Mouse (Mus musculus): ENCODE results near the gene Sidt1. TPM values are rescaled to one million over a fixed set of nuclear protein-coding genes. Genes with fewer than 3 reads are reported as not detected.

The Sidt1 gene
- polyA plus RNA-seq, 1 experiment: not detected

DNA sequence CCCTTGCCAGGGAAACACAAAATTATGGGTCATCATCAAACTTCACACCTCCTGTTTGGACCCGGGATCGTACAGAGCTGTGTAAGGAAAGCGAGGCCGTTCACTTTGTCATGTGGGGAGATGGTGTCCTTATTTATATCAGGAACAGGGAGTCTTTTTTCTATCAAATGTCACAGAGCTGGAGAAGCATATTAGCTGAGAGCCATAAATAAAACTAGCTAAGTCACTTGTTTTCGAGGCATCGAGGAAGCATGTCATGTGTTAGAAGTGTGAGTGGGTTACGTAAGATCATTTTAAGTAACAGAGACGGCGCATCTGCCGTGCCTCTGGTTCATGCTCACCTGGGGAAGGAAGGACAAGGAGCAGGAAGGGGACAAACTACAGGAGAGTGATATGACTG lies 83.0 kb downstream of the Sidt1 start:
- H3K36me3 ChIP-seq (ENCODE audit: control insufficient read depth, insufficient read depth, low read length, poor library complexity, severe bottlenecking): no peaks in the 10 kb centered on the region
- no peak for TF ChIP-seq CTCF (IDR thresholded peaks at IDR 0.05; ENCODE audit: low read depth, low read length)
- TF ChIP-seq EP300 (IDR thresholded peaks at IDR 0.05; ENCODE audit: insufficient read depth, low read depth, low read length): no peak
- no peak for TF ChIP-seq POLR2A (IDR thresholded peaks at IDR 0.05; ENCODE audit: insufficient read depth, low read length)
- H3K4me3 ChIP-seq (ENCODE audit: low read depth, low read length): no peak overlapping the region
- H3K27ac ChIP-seq (ENCODE audit: insufficient read depth, low read length): no peak overlapping the region
- no peak overlapping the region for H3K9ac ChIP-seq (ENCODE audit: low read depth, poor library complexity, severe bottlenecking)
- H3K27me3 ChIP-seq (ENCODE audit: control insufficient read depth, insufficient read depth, low read length, poor library complexity, severe bottlenecking): no peaks in the 10 kb centered on the region; the same call in 1 of the 2 replicates
- H3K9me3 ChIP-seq (replicated peaks; ENCODE audit: control insufficient read depth, insufficient read depth, low read length, poor library complexity, severe bottlenecking): no peaks in the 10 kb centered on the region; the same call in 1 of the 2 replicates
- no peaks in the 10 kb centered on the region for H3K4me1 ChIP-seq (ENCODE audit: control insufficient read depth, insufficient read depth, low read length)

DNA sequence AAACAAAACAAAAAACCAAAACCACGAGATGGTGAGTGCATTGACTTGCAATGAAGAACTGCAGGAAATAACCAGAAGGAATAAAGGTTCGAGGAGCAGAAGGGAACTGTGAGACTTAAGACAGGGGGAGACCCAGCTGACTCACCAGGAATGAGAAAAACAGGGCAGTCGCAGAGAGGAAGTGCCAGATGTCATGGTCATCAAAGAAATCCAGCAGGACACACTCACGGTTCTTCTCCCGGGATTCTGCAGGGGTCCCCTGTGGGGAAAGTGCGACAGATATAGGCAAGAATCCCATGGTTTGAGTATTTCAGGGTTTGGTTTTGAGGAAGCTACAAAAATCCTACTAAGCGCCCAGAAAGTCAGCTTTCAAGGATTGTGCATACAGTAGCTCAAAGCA lies 89.7 kb downstream of the Sidt1 start:
- Histone ChIP-seq H3K9me3 (replicated peaks; ENCODE audit: control insufficient read depth, insufficient read depth, low read length, poor library complexity, severe bottlenecking) (no peaks in the 10 kb centered on the region; the same call in 1 of the 2 replicates), H3K27me3 (ENCODE audit: control insufficient read depth, insufficient read depth, low read length, poor library complexity, severe bottlenecking) (no peaks in the 10 kb centered on the region), H3K27ac (ENCODE audit: insufficient read depth, low read length) (no peak overlapping the region), H3K9ac (ENCODE audit: low read depth, poor library complexity, severe bottlenecking) (no peak overlapping the region), H3K4me3 (ENCODE audit: low read depth, low read length) (no peak overlapping the region), H3K4me1 (ENCODE audit: control insufficient read depth, insufficient read depth, low read length) (no peaks in the 10 kb centered on the region), H3K36me3 (ENCODE audit: control insufficient read depth, insufficient read depth, low read length, poor library complexity, severe bottlenecking) (no peaks in the 10 kb centered on the region)
- TF ChIP-seq POLR2A (IDR thresholded peaks at IDR 0.05; ENCODE audit: insufficient read depth, low read length) (no peak), CTCF (IDR thresholded peaks at IDR 0.05; ENCODE audit: low read depth, low read length) (no peak), EP300 (IDR thresholded peaks at IDR 0.05; ENCODE audit: insufficient read depth, low read depth, low read length) (no peak)

DNA sequence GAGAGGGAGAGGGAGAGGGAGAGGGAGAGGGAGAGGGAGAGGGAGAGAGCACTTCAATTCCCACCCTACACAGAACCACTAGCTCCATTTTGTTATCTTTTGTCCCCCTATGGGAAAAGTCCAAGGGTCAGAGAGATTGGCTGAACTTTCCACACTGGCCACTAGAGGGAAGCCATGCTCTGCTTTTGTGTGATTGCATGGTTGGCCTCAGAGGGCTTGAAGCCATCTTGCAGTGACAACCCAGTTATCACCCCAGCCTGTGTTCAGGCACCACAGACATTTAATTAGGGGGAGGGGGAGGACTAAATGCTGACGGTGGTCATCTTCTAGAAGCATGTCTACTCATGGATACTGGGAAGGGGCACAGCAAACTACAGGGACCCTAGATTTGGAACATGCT lies 90.4 kb downstream of the Sidt1 start:
- Histone ChIP-seq H3K4me1 (ENCODE audit: control insufficient read depth, insufficient read depth, low read length) (no peaks in the 10 kb centered on the region), H3K36me3 (ENCODE audit: control insufficient read depth, insufficient read depth, low read length, poor library complexity, severe bottlenecking) (no peaks in the 10 kb centered on the region), H3K9ac (ENCODE audit: low read depth, poor library complexity, severe bottlenecking) (no peak overlapping the region), H3K27ac (ENCODE audit: insufficient read depth, low read length) (no peak overlapping the region), H3K4me3 (ENCODE audit: low read depth, low read length) (no peak overlapping the region), H3K9me3 (replicated peaks; ENCODE audit: control insufficient read depth, insufficient read depth, low read length, poor library complexity, severe bottlenecking) (no peaks in the 10 kb centered on the region; the same call in 1 of the 2 replicates), H3K27me3 (ENCODE audit: control insufficient read depth, insufficient read depth, low read length, poor library complexity, severe bottlenecking) (no peaks in the 10 kb centered on the region)
- TF ChIP-seq EP300 (IDR thresholded peaks at IDR 0.05; ENCODE audit: insufficient read depth, low read depth, low read length) (no peak), CTCF (IDR thresholded peaks at IDR 0.05; ENCODE audit: low read depth, low read length) (peak; percentile 74), POLR2A (IDR thresholded peaks at IDR 0.05; ENCODE audit: insufficient read depth, low read length) (no peak)

DNA sequence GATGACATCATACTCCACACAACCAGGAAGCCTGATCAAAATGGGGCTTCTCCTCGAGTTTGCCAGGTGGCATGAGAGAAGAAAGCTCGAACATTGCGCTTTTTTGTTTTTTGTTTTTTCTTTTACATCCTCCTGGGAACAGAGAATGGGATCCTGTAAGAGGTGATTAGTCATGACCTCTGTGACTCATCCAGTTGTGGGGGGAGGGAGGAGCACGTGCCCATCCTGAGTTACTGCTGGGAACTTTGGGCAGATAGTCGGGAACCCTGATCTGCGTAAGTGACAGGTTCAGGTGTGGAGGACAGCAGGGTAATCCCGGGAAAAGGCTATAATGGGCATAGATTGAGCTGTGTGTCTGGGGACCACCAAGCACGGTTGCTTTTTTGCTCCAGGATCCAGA lies 92.6 kb downstream of the Sidt1 start:
- Histone ChIP-seq H3K36me3 (ENCODE audit: control insufficient read depth, insufficient read depth, low read length, poor library complexity, severe bottlenecking) (no peaks in the 10 kb centered on the region), H3K4me3 (ENCODE audit: low read depth, low read length) (no peak overlapping the region), H3K27ac (ENCODE audit: insufficient read depth, low read length) (no peak overlapping the region), H3K27me3 (ENCODE audit: control insufficient read depth, insufficient read depth, low read length, poor library complexity, severe bottlenecking) (no peaks in the 10 kb centered on the region), H3K9ac (ENCODE audit: low read depth, poor library complexity, severe bottlenecking) (no peak overlapping the region), H3K9me3 (replicated peaks; ENCODE audit: control insufficient read depth, insufficient read depth, low read length, poor library complexity, severe bottlenecking) (no peaks in the 10 kb centered on the region), H3K4me1 (ENCODE audit: control insufficient read depth, insufficient read depth, low read length) (no peaks in the 10 kb centered on the region)
- TF ChIP-seq EP300 (IDR thresholded peaks at IDR 0.05; ENCODE audit: insufficient read depth, low read depth, low read length) (no peak), POLR2A (IDR thresholded peaks at IDR 0.05; ENCODE audit: insufficient read depth, low read length) (no peak), CTCF (IDR thresholded peaks at IDR 0.05; ENCODE audit: low read depth, low read length) (no peak)

DNA sequence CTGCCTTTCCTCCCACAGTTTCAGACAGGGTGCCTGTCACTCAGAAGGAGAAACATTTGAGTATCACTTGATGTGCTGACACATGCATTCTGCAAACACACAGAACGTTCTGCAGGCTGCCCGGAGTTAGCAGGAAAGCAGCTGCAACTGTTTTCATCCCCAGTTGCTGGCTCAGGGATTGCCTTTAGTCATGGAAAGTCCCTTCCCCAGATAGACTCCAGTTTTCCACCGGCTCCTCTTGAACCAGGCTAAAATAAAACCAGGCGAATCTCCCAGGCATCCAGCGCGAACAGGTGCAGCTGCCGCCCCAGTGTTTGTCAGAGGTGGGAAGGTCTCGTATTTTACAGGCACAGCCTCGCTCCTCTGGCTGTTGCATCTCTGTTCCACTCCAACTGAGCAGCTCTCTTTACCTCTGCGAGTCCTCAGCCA lies 94.1 kb downstream of the Sidt1 start:
- Histone ChIP-seq H3K36me3 (ENCODE audit: control insufficient read depth, insufficient read depth, low read length, poor library complexity, severe bottlenecking) (no peaks in the 10 kb centered on the region), H3K27me3 (ENCODE audit: control insufficient read depth, insufficient read depth, low read length, poor library complexity, severe bottlenecking) (no peaks in the 10 kb centered on the region), H3K4me1 (ENCODE audit: control insufficient read depth, insufficient read depth, low read length) (no peaks in the 10 kb centered on the region), H3K9me3 (replicated peaks; ENCODE audit: control insufficient read depth, insufficient read depth, low read length, poor library complexity, severe bottlenecking) (no peaks in the 10 kb centered on the region), H3K27ac (ENCODE audit: insufficient read depth, low read length) (no peak overlapping the region), H3K4me3 (ENCODE audit: low read depth, low read length) (no peak overlapping the region), H3K9ac (ENCODE audit: low read depth, poor library complexity, severe bottlenecking) (no peak overlapping the region)
- no peak for TF ChIP-seq CTCF (IDR thresholded peaks at IDR 0.05; ENCODE audit: low read depth, low read length)
- no peak for TF ChIP-seq POLR2A (IDR thresholded peaks at IDR 0.05; ENCODE audit: insufficient read depth, low read length)

DNA sequence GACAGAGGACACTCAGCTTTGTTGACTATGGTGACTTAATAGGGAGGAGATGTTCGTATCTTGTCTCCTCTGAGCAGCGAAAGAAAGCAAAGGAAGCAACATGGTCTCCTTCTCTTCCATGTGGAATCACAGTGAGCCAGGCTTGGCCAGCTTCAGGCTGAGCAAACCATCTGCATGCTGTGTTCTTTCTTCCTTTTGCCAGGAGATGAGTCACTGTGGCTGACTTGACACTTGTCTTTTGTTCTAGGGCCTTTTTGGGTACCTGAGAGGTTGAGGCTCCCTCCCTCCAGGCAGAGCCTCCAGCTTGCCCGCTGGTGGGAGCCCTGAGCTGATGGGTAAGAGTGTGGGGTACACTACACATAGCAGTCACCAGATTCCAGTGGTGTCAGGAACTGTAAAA lies 95.2 kb downstream of the Sidt1 start:
- H3K27ac ChIP-seq (ENCODE audit: insufficient read depth, low read length): no peak overlapping the region
- no peak overlapping the region for H3K9ac ChIP-seq (ENCODE audit: low read depth, poor library complexity, severe bottlenecking)
- no peaks in the 10 kb centered on the region for H3K9me3 ChIP-seq (replicated peaks; ENCODE audit: control insufficient read depth, insufficient read depth, low read length, poor library complexity, severe bottlenecking)
- no peaks in the 10 kb centered on the region for H3K27me3 ChIP-seq (ENCODE audit: control insufficient read depth, insufficient read depth, low read length, poor library complexity, severe bottlenecking)
- no peak for TF ChIP-seq CTCF (IDR thresholded peaks at IDR 0.05; ENCODE audit: low read depth, low read length)
- TF ChIP-seq EP300 (IDR thresholded peaks at IDR 0.05; ENCODE audit: insufficient read depth, low read depth, low read length): no peak
- no peak for TF ChIP-seq POLR2A (IDR thresholded peaks at IDR 0.05; ENCODE audit: insufficient read depth, low read length)
- no peaks in the 10 kb centered on the region for H3K4me1 ChIP-seq (ENCODE audit: control insufficient read depth, insufficient read depth, low read length)
- no peak overlapping the region for H3K4me3 ChIP-seq (ENCODE audit: low read depth, low read length)
- H3K36me3 ChIP-seq (ENCODE audit: control insufficient read depth, insufficient read depth, low read length, poor library complexity, severe bottlenecking): no peaks in the 10 kb centered on the region
